Mouse (Mus musculus) megakaryocyte progenitor cell, adult 5-6 weeks (primary cell): ENCODE data around the gene Rpl7l1. TPM values are rescaled to one million over a fixed set of nuclear protein-coding genes. Genes with fewer than 3 reads are reported as not detected.
A peak's percentile ranks its signal among the peaks of the same experiment; 100 is the strongest.
"Not testable (repeated sequence)": the region's sequence is repeated elsewhere in the genome, so short reads cannot be mapped to it uniquely, and the experiment has no call there.

ENCODE experiments used
- ATAC-seq: replicated peaks from 2 replicates; pipeline ENCODE4 v1.8.0; 2016; ENCODE audit warnings: mild to moderate bottlenecking, moderate TSS enrichment, inconsistent platforms; ENCODE audit not compliant: poor library complexity
- total RNA-seq, 2 experiments: library from RNA; stranded (forward) in 1 of 2; stranded (reverse) in 1 of 2; fragments of 157-497, 149-512 nt in 1 of 2; fragments of 200-1000 nt in 1 of 2; gene quantifications; 2 replicates each; pipeline versions ENCODE4 v1.2.3 to v1.2.4; 2015 to 2017

Rpl7l1 gene
- total RNA-seq, 2 experiments from 2014 or later: 123 to 142 TPM

GRCm38 (mm10) chr17:46776087-46776486, 6.4 kb downstream of the Rpl7l1 start:
- no peak for ATAC-seq

DNA sequence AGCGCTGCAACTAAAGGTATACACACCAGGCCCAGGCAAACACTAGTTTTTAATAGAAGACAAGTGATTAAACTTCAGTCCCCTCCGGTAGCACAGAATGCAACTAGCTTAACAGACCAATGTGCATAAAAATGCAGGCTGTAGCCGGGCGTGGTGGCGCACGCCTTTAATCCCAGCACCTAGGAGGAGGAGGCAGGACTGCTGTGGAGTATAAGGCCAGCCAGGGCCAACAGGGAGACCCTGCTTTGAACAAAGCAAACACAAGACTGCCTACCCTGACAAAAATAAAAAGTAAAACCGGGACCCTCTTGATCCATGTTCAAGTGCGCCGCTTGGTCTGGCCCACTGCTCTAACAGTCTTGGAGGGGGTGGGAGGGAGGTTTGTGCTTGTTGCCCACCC, 7.4 kb downstream of the Rpl7l1 start:
- no peak for ATAC-seq

DNA sequence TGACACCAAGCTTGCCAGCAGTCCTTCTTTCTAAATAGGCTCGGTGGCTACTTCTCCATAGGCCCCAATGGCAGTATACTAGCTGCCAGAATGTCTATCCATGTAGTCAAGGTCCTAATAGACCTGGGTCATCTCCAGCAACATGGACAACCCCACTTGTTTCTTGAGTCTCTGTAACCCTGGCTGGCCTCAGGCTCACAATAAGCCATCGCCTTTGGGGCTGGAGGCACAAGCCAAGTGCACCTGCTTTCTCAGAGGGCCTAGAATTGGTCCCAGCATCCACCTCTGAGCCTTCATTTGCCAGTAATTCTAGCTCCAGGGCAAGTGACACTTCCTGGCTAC, 8.4 kb downstream of the Rpl7l1 start:
- no peak for ATAC-seq

GRCm38 (mm10) chr17:46773278-46774130, 9.0 kb downstream of the Rpl7l1 start:
- peak; percentile 14; the same call in 1 of the 2 replicates for ATAC-seq

GRCm38 (mm10) chr17:46772404-46773277, 9.8 kb downstream of the Rpl7l1 start, which contains the start of gene 2310039H08Rik:
Gene 2310039H08Rik (plus strand): TSS chr17:46772635.
- peak; percentile 78 for ATAC-seq

DNA sequence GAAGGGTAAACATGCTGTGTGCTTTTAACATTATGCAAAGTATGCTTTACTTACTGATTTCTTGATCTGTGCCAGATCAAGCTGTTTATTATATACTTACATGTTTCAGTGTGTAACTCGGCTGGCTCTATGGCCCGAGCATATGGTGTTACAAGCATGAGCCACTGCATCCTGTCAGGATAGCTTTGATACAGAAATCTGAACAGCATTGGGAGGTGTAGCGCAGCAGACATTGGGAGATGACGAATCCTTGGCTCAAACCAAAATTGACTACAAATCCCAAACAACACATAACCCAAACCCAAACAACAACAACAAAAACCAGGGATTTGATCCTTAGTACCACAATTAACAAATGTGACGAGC, 10.5 kb downstream of the Rpl7l1 start:
- no peak for ATAC-seq

GRCm38 (mm10) chr17:46771616-46772015, 10.9 kb downstream of the Rpl7l1 start:
- ATAC-seq: no peak

GRCm38 (mm10) chr17:46771025-46771424, 11.4 kb downstream of the Rpl7l1 start:
- ATAC-seq: 0 out of 2 replicates have a peak, but pooled peaks have one; percentile 27

GRCm38 (mm10) chr17:46770546-46770945, 11.9 kb downstream of the Rpl7l1 start:
- ATAC-seq: no peak

DNA sequence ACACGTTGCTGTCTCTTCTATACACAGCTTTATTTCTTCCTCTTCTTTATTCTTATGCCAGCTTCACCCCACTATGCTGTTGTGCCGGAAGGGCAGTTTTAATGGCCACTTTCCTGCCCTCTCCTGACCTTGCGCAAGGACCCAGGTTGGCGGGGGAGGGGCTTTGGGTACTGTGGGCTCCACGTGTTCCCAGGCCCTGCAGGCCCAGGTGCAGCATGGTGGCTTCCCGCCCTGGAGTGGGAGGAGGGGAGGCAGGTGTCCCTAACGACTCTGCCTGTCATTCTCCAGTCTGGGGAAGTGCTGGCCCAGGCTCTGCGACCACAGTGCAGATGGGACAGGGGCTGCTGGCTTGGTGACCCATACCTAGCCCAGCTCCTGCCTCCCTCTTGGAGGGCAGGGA, 14.6 kb downstream of the Rpl7l1 start:
- ATAC-seq: no peak; the same call in 1 of the 2 replicates

- not testable (repeated sequence) for ATAC-seq
Measured at GRCm38 (mm10) chr17:46764916-46765315, 17.6 kb downstream of the Rpl7l1 start.

GRCm38 (mm10) chr17:46763544-46763943, 18.9 kb downstream of the Rpl7l1 start, which contains the start of gene Ptcra:
Gene Ptcra (minus strand): TSS chr17:46763712.
- ATAC-seq: no peak

GRCm38 (mm10) chr17:46758753-46759152, 23.7 kb downstream of the Rpl7l1 start:
- no peak for ATAC-seq

DNA sequence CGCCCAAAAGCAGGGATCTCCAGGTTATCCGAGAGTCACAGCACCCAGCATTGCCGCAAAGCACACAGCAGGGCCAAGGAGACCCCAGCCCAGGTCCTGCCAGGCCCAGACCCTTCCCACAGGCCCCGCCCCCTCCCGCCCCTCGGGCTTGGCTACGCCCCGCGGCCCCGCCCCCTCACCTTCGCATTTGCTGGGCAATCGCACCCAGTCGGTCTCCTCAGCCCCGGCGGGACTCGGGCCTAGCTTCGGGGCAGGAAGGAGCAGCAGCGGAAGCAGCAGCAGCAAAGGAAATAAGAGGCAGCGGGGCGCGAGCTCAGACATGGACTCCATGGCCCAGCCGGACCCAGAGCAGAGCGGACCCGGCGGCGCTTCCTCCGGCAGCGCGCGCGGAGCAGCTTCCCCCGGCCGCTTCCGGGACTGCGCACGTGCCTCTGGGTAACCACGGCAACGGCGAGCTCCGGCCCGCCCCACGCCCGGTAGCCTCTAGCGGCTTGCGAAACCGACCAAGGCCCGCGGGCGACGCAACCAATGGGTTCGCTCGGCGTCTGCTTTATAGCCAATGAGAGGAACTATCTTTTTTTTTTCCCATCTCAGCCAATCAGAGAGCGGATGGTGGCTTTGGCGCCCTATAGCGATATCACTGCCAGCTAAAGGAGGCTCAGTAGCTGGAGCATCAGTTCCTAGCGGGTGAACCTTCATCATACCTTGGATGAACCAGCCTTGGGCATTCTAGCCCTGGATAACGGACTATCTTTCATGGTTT, 30.5 kb downstream of the Rpl7l1 start, which contains the start of gene Cnpy3:
TSS of gene Cnpy3 (minus strand) at position 421 of the 763 bp plus-strand sequence.
- peak; percentile 92 for ATAC-seq

- peak; percentile 59 for ATAC-seq
Measured at GRCm38 (mm10) chr17:46751056-46751793, 31.2 kb downstream of the Rpl7l1 start.

GRCm38 (mm10) chr17:46750580-46750979, 31.9 kb downstream of the Rpl7l1 start:
- no peak for ATAC-seq

DNA sequence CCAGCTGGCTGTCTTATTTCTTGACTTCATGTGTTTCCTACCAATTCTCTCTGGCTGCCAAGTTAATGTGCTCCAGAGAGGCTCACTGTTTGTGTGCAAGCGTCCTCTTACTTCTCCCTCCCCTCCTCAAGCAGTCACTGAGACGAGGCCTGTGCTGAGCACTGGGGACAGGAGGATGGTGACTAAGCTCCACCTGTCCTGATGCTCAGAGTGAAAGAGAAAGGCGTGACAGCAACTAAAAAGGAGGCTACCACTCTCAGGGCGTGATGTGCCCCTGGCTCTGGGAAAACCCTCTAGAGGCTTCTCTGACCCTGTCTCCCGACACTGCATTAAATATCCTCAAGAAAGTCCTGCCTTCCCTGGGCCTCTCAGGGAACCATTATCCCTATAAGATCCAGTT, 33.2 kb downstream of the Rpl7l1 start:
- ATAC-seq: no peak

DNA sequence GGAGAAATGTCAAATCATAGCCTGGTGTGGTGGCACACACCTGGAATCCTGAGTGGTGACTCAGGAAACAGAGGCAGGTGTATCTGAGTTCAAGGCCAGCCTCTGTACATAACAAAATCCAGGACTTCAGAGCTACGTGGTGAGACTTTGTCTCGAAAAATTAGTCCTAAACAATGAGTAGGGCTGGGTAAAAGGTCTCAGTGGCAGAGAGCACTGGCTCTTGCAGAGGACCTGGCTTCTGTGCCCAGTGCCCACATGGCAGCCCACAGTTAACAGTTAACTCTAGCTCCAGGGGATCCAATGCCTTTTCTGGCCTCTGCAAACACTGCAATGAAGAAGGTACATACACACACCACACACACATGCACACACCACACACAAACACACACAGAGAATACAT, 34.7 kb downstream of the Rpl7l1 start:
- ATAC-seq: no peak

DNA sequence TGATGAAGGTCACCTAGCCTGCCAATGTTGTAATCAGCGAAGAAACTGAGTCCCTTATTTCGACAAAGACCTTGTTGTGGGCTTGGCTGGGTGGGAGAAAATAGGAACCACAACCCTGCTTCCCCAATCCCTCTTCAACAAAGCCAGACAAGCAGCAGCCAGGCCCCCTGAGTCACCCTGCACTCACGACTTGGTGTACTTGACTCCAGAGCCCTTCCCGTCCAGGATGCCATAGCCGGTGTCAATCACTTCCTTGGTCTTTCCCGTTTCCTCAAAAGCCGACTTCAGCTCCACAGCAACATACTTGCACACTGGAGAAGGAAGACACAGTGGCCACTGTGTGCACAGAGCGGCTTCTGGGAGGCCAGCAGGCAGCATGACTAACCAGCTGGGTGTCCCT, 35.2 kb downstream of the Rpl7l1 start:
- no peak for ATAC-seq

- ATAC-seq: no peak
Measured at GRCm38 (mm10) chr17:46745506-46745905, 37.0 kb downstream of the Rpl7l1 start.
